Comparison of ENCODE assay signal across 9 mouse cellular contexts in the genomic region with DNA sequence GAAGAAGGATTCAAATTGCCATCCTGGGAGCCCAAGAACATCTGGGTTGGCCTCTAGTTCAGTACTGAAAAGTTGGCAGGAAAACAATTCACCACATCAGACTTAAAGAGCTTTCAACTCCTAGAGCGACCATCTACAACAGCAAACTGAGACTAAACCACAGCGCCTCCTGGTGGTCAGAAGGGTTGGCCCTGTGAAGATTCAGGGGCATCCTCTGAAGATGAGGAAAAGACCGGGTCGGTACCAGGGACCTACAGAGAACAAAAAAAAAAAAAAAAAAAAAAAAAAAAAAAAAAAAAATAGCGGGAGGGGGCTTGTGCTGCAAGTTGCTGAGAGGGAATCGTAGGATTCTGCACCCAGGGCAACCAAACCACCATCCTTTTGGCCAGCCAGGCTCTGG. TPM values are rescaled to one million over a fixed set of nuclear protein-coding genes. Genes with fewer than 3 reads are reported as not detected.
DNase-seq lines count a peak whose midpoint lies in the region; ATAC-seq lines count a peak whose summit lies in the region.
"Had no signal": no experiment of that assay in that cellular context is flagged by ENCODE, and none has a peak within 500 bp of the region (broad histone marks: within the 10 kb centered on the region; RNA-seq: fewer than 3 reads in every experiment).

No protein-coding gene starts in this region.

- no peak overlapping the region for H3K27ac ChIP-seq in forebrain, embryonic 10.5 days
- no peak overlapping the region for H3K27ac ChIP-seq in forebrain, embryonic 13.5 days
- H3K27ac ChIP-seq: lung, embryonic 15.5 days had no signal

- no peak overlapping the region for H3K9ac ChIP-seq in forebrain, embryonic 13.5 days
- H3K9ac ChIP-seq: lung, embryonic 15.5 days had no signal

- no peak for ATAC-seq in forebrain, embryonic 13.5 days

- peaks cover 18% of the 10 kb centered on the region for H3K4me1 ChIP-seq in forebrain, embryonic 10.5 days
- H3K4me1 ChIP-seq in forebrain, embryonic 13.5 days = peaks cover 9% of the 10 kb centered on the region; the same call in 1 of the 2 replicates

- H3K9me3 ChIP-seq in forebrain, embryonic 10.5 days = no peaks in the 10 kb centered on the region
- no peaks in the 10 kb centered on the region for H3K9me3 ChIP-seq in forebrain, embryonic 13.5 days (replicated peaks)
- H3K9me3 ChIP-seq: lung, embryonic 15.5 days had no signal

- H3K4me2 ChIP-seq in forebrain, embryonic 13.5 days = no peak overlapping the region
- H3K4me2 ChIP-seq: lung, embryonic 15.5 days had no signal

- DNase-seq in forebrain, embryonic 10.5 days (ENCODE audit: extremely low spot score, low spot score) = peak; percentile 59
- DNase-seq in 3T3-L1 (ENCODE audit: low read depth, low spot score) = peak; percentile 82
- DNase-seq in ZHBTc4 (ENCODE audit: low read depth, low spot score) = peak; percentile 91
- peak; percentile 65 for DNase-seq in forelimb bud, embryonic 11.5 days (ENCODE audit: low read depth, low spot score)
- DNase-seq in kidney, postnatal 36 days = peak; percentile 50 to 83
- DNase-seq in natural killer cell, adult 2 months (ENCODE audit: low spot score in 2 of 2) = peak; percentile 68 to 80
- DNase-seq in layer of hippocampus, adult 9-10 months (ENCODE audit: low spot score) = no peak

- no peak overlapping the region for H3K4me3 ChIP-seq in forebrain, embryonic 10.5 days
- H3K4me3 ChIP-seq in forebrain, embryonic 13.5 days = no peak overlapping the region
- H3K4me3 ChIP-seq: lung, embryonic 15.5 days had no signal

- H3K27me3 ChIP-seq in forebrain, embryonic 10.5 days (ENCODE audit: poor library complexity, severe bottlenecking) = peaks cover 44% of the 10 kb centered on the region
- peaks cover 35% of the 10 kb centered on the region for H3K27me3 ChIP-seq in forebrain, embryonic 13.5 days

- 37% methylated on average over 6 of the region's 6 CpGs for WGBS in forebrain, embryonic 10.5 days
- WGBS in forebrain, embryonic 13.5 days = 44% methylated on average over 6 of the region's 6 CpGs

- H3K36me3 ChIP-seq in forebrain, embryonic 10.5 days (replicated peaks) = no peaks in the 10 kb centered on the region
- H3K36me3 ChIP-seq in forebrain, embryonic 13.5 days (ENCODE audit: poor library complexity, severe bottlenecking) = no peaks in the 10 kb centered on the region
- H3K36me3 ChIP-seq: lung, embryonic 15.5 days had no signal

RNA-seq across cellular contexts. Expression of gene Lrrc3c, which starts 0.7 kb away (rescaled TPM):
- polyA plus RNA-seq in forebrain, embryonic 10.5 days (2016; fragmentation: Nextera tagmentation; extraction: Ambion mirVana) = not detected in 2 replicates
- polyA plus RNA-seq in forebrain, embryonic 13.5 days (2015; fragmentation: Nextera tagmentation; extraction: Ambion mirVana) = not detected in 2 replicates
- polyA plus RNA-seq: lung, embryonic 15.5 days had no signal

RNA-seq across cellular contexts. Expression of gene Ormdl3, which starts 10.2 kb away (rescaled TPM):
- 62.8 and 65.6 TPM in 2 replicates for polyA plus RNA-seq in forebrain, embryonic 10.5 days (2016; fragmentation: Nextera tagmentation; extraction: Ambion mirVana)
- 77.3 and 88.0 TPM in 2 replicates for polyA plus RNA-seq in forebrain, embryonic 13.5 days (2015; fragmentation: Nextera tagmentation; extraction: Ambion mirVana)

RNA-seq across cellular contexts. Expression of gene Gm12355, which starts 28.1 kb away (rescaled TPM):
- polyA plus RNA-seq in forebrain, embryonic 10.5 days (2016; fragmentation: Nextera tagmentation; extraction: Ambion mirVana) = 1.4 and 1.5 TPM in 2 replicates
- 1.2 and 1.3 TPM in 2 replicates for polyA plus RNA-seq in forebrain, embryonic 13.5 days (2015; fragmentation: Nextera tagmentation; extraction: Ambion mirVana)

RNA-seq across cellular contexts. Expression of gene Gsdma3, which starts 28.8 kb away (rescaled TPM):
- polyA plus RNA-seq in forebrain, embryonic 10.5 days (2016; fragmentation: Nextera tagmentation; extraction: Ambion mirVana) = not detected in 2 replicates
- polyA plus RNA-seq in forebrain, embryonic 13.5 days (2015; fragmentation: Nextera tagmentation; extraction: Ambion mirVana) = not detected in 2 replicates
- polyA plus RNA-seq: lung, embryonic 15.5 days had no signal

RNA-seq across cellular contexts. Expression of gene Zpbp2, which starts 46.5 kb away (rescaled TPM):
- 0.26 and 0.66 TPM in 2 replicates for polyA plus RNA-seq in forebrain, embryonic 10.5 days (2016; fragmentation: Nextera tagmentation; extraction: Ambion mirVana)
- polyA plus RNA-seq in forebrain, embryonic 13.5 days (2015; fragmentation: Nextera tagmentation; extraction: Ambion mirVana) = not detected in 2 replicates
